Mouse (Mus musculus) c-Kit-positive CD71-positive TER-119-positive erythroid progenitor cells, embryonic 14.5 days (primary cell): ENCODE data around the gene Art3.
A peak's percentile ranks its signal among the peaks of the same experiment; 100 is the strongest.

ENCODE experiments used
- DNase-seq: peaks from one replicate; pipeline ENCODE4 v3.0.0-alpha.2; 2013; ENCODE audit warnings: low spot score

Art3 gene

DNA sequence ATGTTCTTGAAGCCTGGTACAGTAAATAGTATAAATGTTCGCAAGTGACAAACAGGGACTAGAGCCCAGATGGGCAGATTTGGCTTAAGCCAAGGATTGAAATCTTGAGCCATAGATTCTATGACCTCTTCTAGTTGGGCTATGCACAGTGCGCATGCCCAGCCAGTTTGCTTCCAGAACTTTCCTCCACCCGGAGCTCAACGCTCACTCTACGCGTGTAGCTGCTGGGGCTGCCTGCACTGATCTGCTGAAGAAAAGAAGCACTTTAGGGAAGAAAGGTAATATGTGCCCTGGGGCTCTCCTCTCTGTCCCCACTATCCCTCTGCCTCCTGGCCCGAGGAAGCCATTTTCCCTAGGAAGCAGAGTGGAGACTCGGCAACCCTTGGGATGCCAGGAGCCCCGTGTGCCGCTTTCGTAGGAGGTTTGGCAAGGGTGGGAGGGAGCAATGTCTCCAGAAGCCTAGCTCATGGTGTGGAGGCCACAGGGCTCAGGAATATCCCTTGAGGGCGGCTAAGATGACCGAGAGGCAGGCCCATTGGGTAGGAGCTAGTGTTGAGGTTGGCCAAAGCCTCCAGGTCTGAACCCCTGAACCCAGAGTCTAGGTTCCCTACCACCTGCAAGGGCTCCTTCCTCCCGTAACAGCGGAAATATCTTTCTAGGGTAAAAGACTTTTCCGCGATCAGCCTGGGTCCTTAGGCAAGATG, at the start of gene Art3:
TSS of gene Art3 (plus strand) at position 193 of the 704 bp plus-strand sequence.
- DNase-seq = no peak

DNA sequence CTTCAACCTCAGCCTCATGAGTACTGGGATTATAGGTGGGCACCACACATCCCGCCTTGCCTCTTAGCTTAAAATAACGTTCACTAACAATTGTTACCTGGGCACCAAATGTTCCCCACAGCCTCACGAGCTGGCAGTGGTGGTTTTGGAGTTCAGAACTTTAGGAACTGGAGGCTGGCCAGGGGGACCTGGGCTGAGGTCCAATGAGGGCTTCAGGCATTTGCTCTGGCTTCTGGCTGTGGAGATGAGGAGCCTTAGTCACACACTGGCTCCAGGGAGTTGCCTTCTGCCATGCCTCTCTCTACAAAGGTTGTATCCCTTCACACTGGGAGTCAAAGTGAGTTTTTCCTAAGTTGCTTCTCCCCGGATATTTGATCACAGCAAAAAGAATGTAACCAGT, 49.1 kb upstream of the Art3 start:
- no peak for DNase-seq

- DNase-seq = peak; percentile 70
These were observed 48.5 kb upstream of the Art3 start for GRCm38 (mm10) chr5:92283107-92283506.

DNA sequence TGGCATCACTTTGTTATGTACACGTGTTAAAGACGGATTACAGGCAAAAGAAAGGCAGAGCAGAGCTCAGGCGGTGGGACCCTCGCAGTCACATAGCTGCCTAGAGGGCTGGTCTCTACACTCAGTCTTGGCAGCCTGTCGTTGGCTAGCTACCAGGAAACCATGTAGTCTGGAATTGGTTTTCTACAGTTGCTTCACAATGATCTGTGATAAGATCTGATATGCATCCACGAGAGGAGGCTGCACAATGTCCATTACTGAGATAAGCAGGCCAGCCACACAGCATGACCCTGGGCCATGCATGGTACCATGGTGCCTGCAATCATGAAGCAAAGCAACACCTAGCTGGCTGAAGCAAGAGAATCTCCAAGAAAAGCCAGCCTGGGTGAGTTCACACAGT, 43.8 kb upstream of the Art3 start:
- no peak for DNase-seq

GRCm38 (mm10) chr5:92291652-92292414, 39.8 kb upstream of the Art3 start:
- no peak for DNase-seq

DNA sequence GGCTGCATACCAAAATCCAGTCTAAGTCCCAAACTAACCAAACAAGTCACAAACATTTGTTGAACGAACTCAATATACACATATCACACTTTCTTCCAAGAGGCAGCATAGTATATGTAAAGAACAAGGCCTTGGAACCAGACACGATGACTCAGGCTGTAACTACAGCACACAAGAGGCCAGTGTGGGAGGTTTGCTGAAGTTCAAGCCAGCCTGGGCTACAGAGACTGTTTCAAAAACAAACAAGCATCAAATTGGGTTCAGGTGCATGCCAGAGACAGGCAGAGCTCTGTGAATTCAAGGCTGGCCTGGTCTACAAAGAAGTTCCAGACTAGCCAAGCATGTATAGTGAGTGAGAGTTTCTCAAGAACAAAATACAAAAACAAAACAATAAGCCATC, 37.1 kb upstream of the Art3 start:
- no peak for DNase-seq

GRCm38 (mm10) chr5:92302149-92302840, 29.3 kb upstream of the Art3 start:
- DNase-seq = no peak

DNA sequence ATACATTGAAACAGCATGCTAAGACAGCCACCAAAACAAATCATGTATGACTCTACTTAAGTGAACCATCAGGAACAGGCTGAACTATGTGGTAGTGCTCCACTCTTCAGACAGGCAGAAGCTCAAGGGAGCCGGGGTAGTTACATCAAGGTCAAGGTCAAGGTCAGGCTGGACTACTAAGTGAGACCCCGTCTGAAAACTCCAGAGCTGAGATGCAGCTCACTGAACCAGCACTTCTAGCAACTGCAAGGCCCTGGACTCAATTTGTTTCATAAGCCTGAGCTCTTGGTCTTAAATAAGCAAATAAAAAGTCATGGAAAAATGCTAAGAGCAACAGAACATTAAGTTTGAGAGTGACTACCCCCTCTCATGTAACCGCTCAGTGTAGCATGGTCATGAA, 27.3 kb upstream of the Art3 start:
- no peak for DNase-seq

DNA sequence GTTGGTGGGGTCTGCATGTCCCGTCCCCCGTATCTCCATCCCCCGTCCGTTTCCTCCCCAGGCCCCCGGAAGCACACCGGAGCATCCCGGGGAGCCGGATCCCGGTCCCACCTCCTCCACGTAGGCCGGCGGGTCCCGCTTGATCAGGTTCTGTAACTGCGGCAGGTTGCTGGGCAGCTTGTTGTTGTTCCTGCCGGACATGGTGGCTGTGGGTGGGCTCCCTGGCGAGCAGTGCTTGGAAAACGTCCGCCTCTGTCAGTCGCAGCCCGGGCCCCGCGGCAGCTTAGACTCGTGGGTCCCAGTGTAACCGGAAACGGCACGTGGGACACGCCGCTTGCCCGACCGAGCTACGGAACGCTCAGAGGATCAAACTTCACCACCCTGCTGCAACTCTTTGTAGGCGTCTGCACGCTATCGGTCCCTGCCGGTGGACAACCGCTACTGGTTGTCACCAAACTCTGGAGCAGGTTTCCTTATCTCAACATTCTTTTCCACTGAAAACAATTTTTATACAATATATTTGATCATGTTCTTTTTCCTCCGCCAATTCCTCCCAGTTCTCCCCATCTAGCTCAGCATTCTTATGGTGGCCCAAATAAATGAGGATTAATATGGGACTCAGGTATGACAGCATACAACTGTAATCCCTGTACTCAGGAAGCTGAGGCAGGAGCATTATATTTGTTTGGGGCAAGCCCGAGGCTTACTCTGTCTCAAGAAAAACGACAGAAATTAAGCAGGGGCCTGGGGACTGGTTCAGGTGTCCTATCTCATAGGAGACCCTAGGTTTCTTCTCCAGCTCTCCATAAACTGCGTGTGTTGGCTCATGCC, 21.7 kb upstream of the Art3 start, which contains the start of gene Sdad1:
TSS of gene Sdad1 (minus strand) at position 799 of the 831 bp plus-strand sequence.
- DNase-seq = peak; percentile 90

DNA sequence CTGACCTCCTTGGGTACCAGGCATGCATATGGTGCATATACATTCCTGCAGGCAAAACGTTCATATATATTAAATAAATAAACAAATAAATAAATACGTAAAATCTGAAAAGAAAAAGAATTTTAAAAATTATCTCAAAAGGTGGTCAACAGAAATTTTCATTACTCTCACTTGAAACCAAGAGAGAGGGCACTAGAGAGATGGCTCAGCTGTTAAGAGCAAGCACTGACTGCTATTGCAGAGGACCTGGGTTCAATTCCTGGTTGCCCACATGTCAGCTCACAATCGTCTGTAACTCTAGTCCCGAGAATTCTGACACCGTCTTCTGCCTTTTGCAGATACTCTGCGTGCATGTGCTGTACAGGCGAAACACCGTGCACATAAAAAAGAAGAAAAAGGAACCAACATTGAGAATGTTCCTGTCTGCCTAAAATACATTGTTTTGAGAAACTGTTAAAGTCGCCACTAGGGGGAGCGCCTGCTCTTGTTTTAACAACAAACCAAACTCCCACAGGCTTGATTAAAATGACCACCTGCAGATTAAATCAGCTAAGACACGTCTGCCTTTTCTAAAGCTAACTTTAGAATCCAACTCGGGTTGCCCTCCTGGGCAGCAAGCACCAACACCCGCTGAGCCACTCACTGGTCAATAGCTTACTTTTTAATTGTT, 19.4 kb upstream of the Art3 start:
- DNase-seq = peak; percentile 79

DNA sequence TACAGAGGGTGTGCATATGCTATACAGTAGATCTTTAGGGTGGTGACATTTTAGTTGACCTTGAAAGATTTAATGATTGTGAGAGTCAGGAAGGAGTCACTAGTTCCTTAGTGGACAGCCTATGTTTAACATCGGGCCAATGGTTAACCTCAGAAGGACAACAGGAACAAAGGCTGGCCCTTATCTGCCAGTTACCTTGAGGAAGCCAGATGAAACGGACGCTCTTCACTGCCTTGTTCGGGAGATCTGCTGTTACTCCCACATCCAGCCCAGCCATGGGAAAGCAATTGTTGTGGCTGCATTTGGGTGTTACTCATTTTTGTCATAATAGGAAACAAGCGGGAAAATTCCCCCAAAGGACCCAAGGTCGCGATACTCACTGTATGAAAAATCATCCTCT, 17.9 kb upstream of the Art3 start:
- no peak for DNase-seq

DNA sequence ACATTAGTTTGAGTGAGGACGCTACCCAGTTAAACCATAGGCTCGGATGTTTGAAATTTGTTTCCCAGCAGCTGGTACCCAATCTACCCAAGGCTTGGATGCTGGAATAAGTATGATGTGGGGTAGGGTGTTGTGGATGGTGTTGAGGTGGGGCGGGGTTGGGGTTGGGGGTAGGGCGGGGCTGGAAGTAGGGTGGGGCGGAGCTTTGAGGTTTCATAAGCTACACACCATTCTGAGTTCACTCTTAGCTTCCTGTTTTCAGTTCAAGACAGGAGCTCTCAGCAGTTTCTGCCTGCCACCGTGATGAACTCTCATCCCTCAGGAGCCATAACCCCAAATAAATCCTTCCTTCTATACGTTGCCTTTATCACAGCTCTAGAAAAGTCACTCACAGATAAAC, 13.5 kb upstream of the Art3 start:
- DNase-seq = no peak

GRCm38 (mm10) chr5:92318596-92318995, 13.0 kb upstream of the Art3 start:
- DNase-seq = no peak

- DNase-seq = no peak
These were observed 9.8 kb upstream of the Art3 start for GRCm38 (mm10) chr5:92321631-92322400.

DNA sequence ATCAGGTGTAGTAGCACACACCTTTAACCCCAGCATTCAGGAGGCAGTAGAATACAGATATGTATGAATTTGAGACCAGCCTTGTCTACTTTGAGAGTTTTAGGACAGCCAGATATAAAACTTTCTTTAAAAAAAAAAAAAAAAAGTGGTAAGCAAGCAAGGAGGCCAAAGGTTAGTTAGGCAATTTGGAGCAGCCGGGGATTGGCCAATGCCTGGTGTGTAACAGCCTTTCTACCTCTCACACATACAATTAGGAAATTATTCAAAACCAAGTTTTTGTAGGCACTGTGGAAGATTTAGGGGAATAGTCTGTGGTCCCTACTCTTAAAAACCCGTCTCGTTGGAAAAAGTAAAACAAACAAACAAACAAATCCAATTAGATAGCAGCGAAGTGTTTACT, 9.0 kb upstream of the Art3 start:
- DNase-seq = no peak

GRCm38 (mm10) chr5:92323264-92323663, 8.4 kb upstream of the Art3 start:
- no peak for DNase-seq

DNA sequence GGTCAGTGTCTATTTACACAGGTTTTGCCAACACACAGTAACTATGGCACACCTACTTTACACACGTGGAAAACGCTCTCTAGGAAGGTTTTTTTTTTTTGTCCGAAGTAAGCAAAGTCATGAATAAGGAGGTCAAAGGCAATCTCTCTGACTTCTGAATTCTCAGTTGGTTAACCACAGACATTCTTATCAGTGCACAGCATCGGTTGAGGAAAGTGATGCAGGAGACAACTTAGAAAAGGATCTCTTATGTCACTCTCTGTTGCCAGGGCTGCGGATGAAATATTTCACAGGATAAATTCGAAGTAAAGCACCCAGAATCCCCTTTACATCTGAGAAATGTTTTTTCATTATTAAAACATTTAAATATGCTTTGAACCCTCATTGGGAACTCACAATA, 4.3 kb upstream of the Art3 start:
- DNase-seq = no peak

DNA sequence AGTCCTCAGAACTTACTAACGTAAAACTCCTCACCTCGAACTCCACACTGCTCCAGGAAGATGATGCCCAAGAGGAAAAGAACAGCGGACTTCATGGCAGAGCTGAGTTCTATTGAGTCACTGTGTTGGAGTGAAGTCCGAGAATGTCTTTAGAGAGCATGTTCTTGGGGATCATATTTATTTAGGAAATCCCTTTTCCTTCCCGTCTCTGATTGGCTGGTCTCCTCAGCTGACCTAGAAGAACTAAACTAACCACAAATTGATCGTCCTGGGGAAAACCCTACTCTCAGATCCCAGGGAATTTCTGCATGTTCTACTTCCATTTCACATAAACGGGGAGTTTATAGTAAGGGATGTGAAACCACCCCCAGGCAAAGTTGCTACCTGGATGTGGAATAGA, 3.7 kb upstream of the Art3 start, which contains the start of gene Cxcl9:
TSS of gene Cxcl9 (minus strand) at position 151 of the 400 bp plus-strand sequence.
- DNase-seq = no peak

DNA sequence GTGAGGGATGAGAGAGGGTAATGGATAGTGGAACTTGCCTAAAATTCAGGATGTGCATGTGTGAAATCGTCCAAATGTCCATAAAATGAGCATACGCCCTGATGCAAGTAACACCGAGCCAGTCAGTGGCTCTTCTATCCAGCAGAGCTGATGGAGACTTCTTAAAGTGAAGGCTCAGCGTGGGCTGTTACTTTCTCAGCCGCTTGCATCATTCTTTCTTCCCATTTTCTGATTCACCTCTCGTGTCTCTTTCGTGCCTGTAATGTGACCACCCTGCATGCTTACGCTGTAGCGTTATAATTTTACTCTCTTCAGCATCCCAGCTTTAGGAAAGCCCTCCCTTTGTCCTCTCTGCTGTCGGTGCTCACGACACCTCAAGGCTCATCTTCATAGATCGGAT, 505 bp upstream of the Art3 start:
- DNase-seq = no peak

- no peak for DNase-seq
These were observed 773 bp downstream of the Art3 start for GRCm38 (mm10) chr5:92332359-92332840.
